18 mouse cellular contexts compared by ENCODE assay signal in genomic region chr9:115477556-115478220, GRCm38 (mm10).
DNase-seq lines count a peak whose midpoint lies in the region; ATAC-seq and TF ChIP-seq lines count a peak whose summit lies in the region.
"Had no signal": no experiment of that assay in that cellular context is flagged by ENCODE, and none has a peak within 500 bp of the region (broad histone marks: within the 10 kb centered on the region; RNA-seq: fewer than 3 reads in every experiment).

No protein-coding gene starts in this region.

- peaks cover 8% of the 10 kb centered on the region; the same call in 1 of the 2 replicates for H3K4me1 ChIP-seq in liver, adult 2 months (ENCODE audit: control insufficient read depth, insufficient read depth, low read length)
- H3K4me1 ChIP-seq in hindbrain, embryonic 10.5 days (replicated peaks), result peaks cover 15% of the 10 kb centered on the region
- H3K4me1 ChIP-seq: heart, embryonic 15.5 days had no signal

- no peak for ATAC-seq in activated CD4-positive, CD25-positive, alpha-beta regulatory T cell, adult 4 months
- ATAC-seq: forebrain, embryonic 14.5 days; intestine, embryonic 16.5 days had no signal

- peak; percentile 92 for DNase-seq in liver, adult 2 months (ENCODE audit: extremely low read depth, low read depth, low spot score)
- DNase-seq in liver, result no peak
- peak; percentile 29 for DNase-seq in adrenal gland, adult 8-10 months
- DNase-seq in adrenal gland, postnatal 25 days, result peak; percentile 28
- no peak for DNase-seq in hindbrain, embryonic 10.5 days (ENCODE audit: low spot score)
- DNase-seq: cerebellum, adult 2 months; cerebellum, postnatal 10 days; gastrocnemius, postnatal 36 days; heart, adult 2 months; heart, postnatal 14 days had no signal

- H3K79me2 ChIP-seq in liver, adult 2 months (ENCODE audit: control insufficient read depth, insufficient read depth, low read length), result no peaks in the 10 kb centered on the region

- H3K9ac ChIP-seq in liver, adult 2 months (ENCODE audit: low read depth, low read length), result no peak overlapping the region
- H3K9ac ChIP-seq: heart, embryonic 15.5 days; hindbrain, embryonic 15.5 days had no signal

- no peaks in the 10 kb centered on the region for H3K27me3 ChIP-seq in liver, adult 2 months (ENCODE audit: control insufficient read depth, insufficient read depth, low read length)
- H3K27me3 ChIP-seq in hindbrain, embryonic 10.5 days (ENCODE audit: insufficient read depth, poor library complexity, severe bottlenecking), result no peaks in the 10 kb centered on the region
- H3K27me3 ChIP-seq: CH12.LX; heart, embryonic 15.5 days; hindbrain, embryonic 15.5 days had no signal

- H3K27ac ChIP-seq in liver, adult 2 months (replicated peaks; ENCODE audit: insufficient read depth, low read depth, low read length), result no peak overlapping the region
- no peak overlapping the region for H3K27ac ChIP-seq in hindbrain, embryonic 10.5 days
- H3K27ac ChIP-seq: embryonic facial prominence, embryonic 10.5 days; forebrain, embryonic 10.5 days; heart, adult 2 months; heart, embryonic 15.5 days; hindbrain, embryonic 15.5 days had no signal

- no peak for TF ChIP-seq POLR2A in liver, adult 2 months (IDR thresholded peaks at IDR 0.05; ENCODE audit: extremely low read depth, insufficient read depth, low read length)

- no peak for TF ChIP-seq CTCF in liver, adult 2 months (IDR thresholded peaks at IDR 0.05; ENCODE audit: low read depth, low read length)

- H3K36me3 ChIP-seq in liver, adult 2 months (ENCODE audit: control insufficient read depth, insufficient read depth, low read length), result no peaks in the 10 kb centered on the region
- no peaks in the 10 kb centered on the region for H3K36me3 ChIP-seq in hindbrain, embryonic 10.5 days
- H3K36me3 ChIP-seq: embryonic facial prominence, embryonic 10.5 days; forebrain, embryonic 10.5 days; heart, embryonic 15.5 days; hindbrain, embryonic 15.5 days had no signal

- 39% methylated on average over 6 of the region's 6 CpGs for WGBS in liver, adult 2 months
- WGBS in hindbrain, embryonic 10.5 days, result 84% methylated on average over 6 of the region's 6 CpGs

- H3K4me3 ChIP-seq in liver, adult 2 months (ENCODE audit: insufficient read depth, low read depth, low read length), result no peak overlapping the region
- no peak overlapping the region for H3K4me3 ChIP-seq in hindbrain, embryonic 10.5 days
- H3K4me3 ChIP-seq: embryonic facial prominence, embryonic 10.5 days; forebrain, embryonic 10.5 days; heart, adult 2 months; heart, embryonic 15.5 days; hindbrain, embryonic 15.5 days had no signal

- 0 out of 2 replicates have a peak, but pooled peaks cover 4% of the 10 kb centered on the region for H3K9me3 ChIP-seq in hindbrain, embryonic 10.5 days
- H3K9me3 ChIP-seq: embryonic facial prominence, embryonic 10.5 days; heart, embryonic 15.5 days; hindbrain, embryonic 15.5 days had no signal

Comparison
In these comparisons a context has a peak if more than half of its experiments do, and no peak if none do; other contexts are left out.
1. DNase-seq: peak in liver, adult 2 months (single experiment), adrenal gland, adult 8-10 months (single experiment) and adrenal gland, postnatal 25 days (single experiment); none in liver (single experiment) and hindbrain, embryonic 10.5 days (single experiment).